Mouse (Mus musculus): ENCODE results near the gene Ngb.

GRCm38 (mm10) chr12:87137439-87138341, 35.4 kb upstream of the Ngb start:
- TF ChIP-seq GATA1 (IDR thresholded peaks at IDR 0.05; ENCODE audit: low read length) (no peak), TAL1 (IDR thresholded peaks at IDR 0.05; ENCODE audit: low read length) (no peak)

Data from erythroblast, embryonic 14.5 days (primary cell).